Mouse (Mus musculus): ENCODE measurements at regions not wholly inside any gene's neighbourhood (a gene's known extent, or its start where the extent isn't known, plus 50 kb on each side); places are given as distances from the start of the nearest gene placed in this dataset.

DNA sequence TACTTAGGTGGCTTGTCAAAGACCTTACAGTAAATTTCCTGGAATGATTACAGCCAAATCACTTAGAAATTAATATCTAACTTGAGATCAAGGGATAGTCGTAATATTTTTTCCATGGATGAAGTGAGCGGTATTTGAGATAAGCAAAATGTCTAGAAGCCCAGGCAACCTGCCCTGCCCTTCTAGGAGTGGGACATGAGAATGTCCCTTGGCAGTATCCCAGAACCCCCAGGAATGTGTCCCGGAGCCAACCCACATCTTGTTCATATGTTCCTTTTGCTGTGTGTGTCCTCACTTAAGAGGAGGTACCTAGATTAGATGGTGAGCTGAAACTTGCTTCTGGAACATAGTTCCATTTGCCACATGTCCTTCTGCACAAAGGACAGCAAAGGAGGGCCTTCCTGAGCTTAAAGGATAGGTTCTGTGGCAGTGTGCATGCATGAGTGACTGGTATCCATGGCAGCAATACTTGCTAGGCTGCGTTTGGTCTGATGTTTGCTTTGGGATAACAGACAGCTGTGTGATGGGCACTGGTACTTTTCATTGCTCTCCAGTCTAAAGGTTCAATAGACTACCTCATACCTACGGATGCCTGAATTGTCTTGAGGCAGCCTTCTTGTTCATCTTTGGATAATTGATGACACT is 231.0 kb upstream of the Krr1 start:
- no peak for DNase-seq (ENCODE audit: low spot score)

DNA sequence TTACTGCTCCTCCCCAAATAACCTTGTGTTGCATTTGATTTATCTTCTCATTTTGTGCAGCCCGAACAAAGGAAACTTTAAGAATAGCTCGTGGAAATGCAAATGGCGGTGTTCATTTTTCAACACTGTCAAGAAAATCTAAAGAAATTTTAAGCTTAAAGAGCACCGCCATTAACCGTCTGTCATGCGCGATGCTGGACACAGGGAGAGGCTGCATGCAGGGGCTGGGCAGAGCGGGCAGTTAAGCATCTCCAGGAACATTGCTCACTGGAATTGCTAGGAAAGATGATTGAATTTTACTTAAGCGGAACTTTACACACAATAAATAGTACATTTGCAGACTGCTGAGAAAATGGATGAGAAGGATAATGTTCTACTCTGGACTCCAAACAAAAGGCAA is 229.2 kb upstream of the Krr1 start:
- DNase-seq (ENCODE audit: low spot score): no peak

DNA sequence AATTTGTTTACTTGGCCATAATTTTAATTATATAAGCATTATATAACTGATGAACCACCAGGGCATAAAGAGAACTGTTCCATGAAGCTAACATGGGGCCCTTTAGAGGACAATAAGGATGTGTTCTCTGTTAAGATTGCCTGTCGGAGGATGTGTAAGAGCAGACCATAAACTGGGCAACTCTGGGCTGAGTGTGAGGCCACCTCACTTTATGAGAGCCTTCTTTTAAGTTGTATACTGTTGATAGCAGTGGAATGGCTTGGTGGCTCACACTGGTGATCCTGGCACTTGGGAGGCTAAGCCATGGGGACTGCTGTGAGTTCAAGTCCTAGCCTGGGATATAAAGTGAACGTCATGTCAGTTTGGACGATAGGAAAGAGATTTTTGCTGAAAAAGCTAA is 227.3 kb upstream of the Krr1 start:
- no peak for DNase-seq (ENCODE audit: low spot score)

DNA sequence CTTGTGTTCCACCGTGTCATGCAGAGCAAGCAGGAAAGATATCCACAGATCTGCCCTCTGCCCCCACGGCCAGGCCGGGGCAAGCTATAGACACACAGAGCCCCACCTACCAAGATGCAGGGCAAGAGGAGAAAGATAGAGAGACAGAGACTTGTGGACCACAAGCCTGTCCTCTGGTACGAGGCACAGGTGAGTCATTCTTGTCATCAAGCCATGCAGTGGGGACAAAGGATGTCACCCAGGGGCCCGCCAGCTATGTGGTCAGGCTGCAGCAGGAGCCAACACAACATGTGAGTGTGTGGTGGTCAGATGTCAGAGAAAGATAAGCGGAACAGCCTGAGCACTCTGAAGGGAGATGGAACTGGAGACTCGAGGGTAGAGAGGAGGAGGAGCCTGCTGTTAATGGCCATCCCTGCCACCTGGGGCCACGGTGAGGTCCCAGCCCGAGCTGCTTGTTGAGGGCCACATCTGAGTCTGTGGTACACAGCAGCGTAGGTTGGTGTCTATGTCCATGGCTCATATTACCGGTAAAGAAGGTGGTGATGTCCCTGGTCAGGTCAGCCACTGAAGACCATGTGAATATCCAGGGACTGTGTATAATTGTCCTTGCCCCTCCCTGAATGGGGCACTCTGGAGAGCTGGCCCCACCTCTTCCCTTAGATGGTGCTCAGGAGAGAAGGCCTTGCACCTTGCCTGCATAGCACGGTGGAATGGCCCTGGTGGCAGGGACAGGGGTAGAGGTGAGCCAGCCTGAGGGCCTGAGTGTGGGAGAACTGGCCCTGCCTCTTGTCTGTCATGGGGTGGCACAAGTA is 226.2 kb upstream of the Krr1 start:
- DNase-seq (ENCODE audit: low spot score): no peak

DNA sequence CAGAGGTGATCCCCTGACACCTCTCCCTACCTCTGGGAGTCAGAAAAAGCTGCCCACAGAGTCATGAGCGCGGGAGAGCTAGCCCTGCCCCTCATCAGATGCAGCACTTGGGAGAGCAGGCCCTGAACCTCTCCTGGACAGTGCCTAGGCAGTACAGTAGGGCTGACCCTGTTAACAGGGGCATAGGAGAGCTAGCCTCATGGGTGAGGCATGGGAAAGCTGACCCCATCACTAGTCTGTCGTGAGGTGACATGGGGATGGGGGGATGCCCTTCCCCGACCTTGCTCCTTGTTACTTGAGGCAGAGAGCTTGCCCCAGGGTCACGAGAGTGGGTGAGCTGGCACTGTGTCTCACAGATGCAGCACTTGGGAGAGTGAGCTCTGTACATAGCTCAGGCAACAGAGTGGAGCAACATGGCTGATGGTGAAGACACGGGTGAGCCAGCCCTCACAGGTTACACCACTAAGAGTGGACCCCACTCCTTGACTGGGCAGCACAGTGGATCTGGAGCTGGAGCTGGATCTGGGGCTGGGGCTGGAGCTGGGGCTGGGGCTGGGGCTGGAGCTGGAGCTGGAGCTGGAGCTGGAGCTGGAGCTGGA is 225.5 kb upstream of the Krr1 start:
- no peak for DNase-seq (ENCODE audit: low spot score)

DNA sequence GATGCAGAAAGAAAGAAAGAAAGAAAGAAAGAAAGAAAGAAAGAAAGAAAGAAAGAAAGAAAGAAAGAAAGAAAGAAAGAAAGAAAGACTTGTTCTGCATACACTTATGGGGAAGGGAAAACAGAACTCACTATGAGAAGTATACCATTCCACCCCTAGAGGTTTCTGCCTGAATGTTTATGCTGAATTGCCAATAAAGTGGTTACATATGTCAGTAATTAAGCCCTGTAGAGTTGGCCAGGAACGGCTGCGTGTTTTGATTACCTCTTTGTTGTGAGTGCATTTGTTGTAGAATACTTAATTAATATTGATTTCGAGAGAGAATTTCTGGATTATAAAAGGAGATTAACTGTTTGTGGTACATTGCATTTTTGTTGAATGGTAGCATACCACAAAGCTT is 224.0 kb upstream of the Krr1 start:
- no peak for DNase-seq (ENCODE audit: low spot score)

DNA sequence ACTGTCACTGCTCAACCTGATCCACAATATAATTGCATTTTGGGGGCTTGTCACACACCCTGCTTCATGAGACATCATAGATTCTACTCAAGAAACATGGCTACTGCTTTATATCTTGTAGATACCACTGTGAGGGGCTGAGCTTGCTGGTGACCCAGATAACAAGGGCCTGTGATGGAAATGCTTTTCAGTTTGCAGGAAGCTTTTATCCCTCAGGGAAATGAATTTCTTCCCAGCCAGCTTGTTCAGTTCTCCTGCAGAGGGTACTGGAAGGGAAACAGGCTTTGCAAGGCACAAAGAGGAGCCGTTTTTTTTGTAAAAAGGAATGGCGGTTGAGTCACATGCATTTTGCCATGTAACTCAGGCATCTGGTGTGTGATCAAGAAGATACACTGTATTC is 218.8 kb upstream of the Krr1 start:
- no peak for DNase-seq (ENCODE audit: low spot score)

DNA sequence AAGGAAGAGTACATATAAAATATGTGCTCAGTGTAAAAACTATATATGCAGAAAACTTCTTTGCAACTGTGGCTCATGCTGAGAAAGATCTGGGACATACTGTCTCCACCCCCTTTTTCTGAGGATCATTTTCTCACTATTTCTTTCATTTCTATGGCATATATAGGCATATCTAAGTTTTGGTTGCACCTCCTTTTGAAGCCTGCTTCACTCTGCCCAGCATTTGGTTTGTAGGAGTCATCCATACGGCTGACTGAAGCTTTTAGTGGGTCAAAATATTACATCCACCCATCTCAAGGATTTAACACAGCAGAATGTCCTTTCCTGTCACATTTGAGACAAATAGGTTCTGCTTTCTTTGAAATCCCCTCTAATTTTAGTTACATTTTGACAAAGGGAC is 216.5 kb upstream of the Krr1 start:
- no peak for DNase-seq (ENCODE audit: low spot score)

DNA sequence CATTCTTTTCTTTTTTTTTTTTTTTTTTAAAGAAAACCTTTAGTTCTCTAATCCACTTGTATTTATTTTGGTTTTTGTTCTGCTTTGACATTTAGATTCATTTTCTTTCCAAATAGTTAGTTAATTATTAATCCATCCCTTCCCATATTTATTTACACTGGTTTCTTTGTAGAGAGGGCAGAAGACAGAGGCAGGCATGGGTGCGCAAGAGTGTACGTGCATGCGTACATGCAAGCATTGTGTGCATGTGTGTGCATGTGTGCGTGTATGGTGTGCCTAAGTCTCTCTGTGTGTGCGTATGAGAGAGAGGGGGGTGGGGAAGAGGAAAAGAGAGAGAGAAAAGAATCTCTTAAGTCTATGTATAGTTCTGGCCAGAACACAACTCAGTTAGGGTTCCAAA is 215.9 kb upstream of the Krr1 start:
- no peak for DNase-seq (ENCODE audit: low spot score)

DNA sequence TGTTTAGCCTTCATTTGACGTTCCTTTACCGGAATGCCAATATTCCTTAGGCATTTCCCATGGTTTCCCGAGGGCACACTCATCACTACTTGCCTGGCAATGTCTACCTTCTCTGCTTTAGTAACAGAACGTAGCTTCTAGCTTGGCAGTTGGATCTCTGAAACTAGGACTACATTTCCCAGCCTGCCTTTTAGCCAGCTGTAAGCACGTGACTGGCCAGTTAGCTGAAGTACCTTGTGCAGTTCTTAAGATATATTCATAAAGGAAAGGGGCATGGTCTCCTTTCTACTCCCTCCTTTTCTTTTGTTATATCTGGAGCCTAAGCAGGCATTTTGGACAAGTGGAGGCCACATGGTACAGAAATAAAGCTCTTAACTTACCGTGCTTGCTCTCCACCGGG is 214.8 kb upstream of the Krr1 start:
- DNase-seq (ENCODE audit: low spot score): no peak

DNA sequence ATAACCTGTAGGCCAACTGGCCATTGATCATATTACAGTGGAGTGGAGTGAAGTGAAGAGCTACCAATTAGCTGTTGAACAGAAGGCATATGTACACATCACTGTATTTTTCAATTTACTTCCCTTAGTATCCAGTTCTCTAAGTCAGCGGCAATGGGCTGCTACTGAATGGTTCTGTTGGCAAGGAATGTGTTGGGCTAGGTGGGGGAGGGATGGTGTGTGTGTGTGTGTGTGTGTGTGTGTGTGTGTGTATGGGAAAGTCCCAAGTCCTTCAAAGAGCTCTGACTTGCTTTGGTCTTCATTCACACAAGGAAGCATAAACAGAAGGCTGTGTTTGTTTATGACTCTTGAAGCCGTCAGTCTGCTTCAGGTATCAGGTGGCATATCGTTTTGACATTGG is 213.0 kb upstream of the Krr1 start:
- DNase-seq (ENCODE audit: low spot score): no peak

DNA sequence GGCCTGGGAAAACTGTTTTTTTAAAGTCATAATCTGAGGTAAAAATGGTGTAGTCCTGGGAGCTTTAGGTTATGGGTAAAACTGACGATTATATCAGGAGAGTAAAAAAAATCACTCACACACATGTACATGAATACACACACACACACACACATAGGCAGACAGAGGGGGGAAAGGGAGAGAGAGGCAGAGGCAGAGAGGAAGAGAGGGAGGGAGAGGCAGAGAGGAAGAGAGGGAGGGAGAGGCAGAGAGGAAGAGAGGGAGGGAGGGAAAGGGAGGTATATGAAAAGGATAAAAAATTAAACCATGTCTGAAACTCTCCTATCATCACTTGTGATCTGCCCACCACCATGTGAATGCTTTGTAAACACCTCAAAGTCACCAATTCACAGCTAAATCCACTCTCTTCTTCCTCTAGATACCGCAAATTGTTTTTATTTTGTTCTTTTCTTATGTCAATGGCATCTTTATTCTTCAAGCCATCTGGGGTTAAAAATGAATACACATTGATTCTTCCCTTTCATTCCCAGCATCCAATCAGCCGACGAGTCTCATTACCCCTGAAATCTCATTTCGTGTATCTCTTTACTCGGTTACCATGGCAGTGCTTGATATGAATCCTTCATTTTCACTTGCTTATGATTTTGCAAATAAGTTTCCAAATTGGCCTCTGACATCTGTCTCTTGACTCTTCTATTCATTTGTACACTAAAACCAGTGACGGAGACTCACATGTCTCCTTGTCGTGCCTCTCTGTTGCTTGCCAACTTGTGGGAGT is 209.5 kb upstream of the Krr1 start:
- DNase-seq (ENCODE audit: low spot score): no peak

DNA sequence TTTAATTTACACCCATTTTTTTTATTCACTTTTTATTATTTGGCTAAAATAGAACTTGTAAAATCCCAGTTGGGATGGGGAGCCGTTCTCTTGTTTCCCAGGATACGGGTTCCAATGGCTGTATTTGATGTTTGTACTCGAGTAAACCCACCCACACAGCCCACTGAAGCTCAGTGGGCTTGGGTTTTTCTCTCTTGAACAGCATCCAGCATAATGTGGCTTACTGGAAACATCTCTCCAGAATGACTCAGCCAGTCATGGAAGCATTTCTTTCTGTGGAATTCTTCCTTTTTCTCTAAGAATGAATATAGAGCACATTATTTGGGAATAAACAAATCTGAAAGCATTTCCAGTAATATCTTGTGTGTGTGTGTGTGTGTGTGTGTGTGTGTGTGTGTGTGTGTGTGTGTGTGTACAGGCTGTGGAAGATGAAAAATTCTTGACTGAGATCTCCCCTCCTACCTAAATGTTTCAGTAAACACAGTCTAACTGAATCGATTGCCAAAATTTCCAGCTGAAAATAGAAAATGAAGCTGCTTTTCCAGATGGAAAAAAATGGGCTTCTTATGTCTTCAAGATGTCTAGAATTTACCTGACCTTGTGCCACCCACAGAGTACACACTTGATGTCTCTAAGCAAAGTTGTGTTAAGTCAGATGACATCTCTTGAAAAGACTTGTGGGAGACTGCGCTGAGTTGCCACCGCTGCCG is 205.3 kb upstream of the Krr1 start:
- no peak for DNase-seq (ENCODE audit: low spot score)

DNA sequence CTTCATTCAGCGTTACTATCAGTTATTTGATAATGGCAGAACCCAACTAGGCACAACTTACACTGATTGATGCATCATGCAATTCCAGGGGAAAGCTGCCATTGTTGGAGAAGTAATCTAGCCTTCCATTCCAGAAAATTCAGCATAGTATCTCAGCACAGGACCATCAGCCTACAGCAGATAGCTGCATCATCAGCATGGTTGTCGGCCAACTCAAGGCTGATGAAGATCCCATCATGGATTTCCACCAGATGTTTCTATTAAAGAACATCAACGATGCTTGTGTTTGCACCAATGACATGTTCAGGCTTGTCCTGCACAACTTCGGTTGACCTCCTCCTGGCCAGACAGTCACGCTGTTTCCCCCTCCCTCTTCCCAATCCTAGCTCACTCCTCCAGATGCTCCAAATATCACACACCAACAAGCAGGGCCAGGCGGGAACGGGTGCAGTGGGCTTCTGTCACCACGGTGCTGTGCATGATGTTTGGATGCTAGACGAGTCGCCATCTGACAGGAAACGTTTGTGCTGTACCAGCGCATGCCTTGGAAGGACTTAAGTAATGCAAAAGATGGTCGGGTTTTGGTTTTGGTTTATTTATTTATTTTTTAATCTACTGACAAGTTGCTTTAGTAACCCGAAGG is 204.5 kb upstream of the Krr1 start:
- DNase-seq (ENCODE audit: low spot score): no peak

DNA sequence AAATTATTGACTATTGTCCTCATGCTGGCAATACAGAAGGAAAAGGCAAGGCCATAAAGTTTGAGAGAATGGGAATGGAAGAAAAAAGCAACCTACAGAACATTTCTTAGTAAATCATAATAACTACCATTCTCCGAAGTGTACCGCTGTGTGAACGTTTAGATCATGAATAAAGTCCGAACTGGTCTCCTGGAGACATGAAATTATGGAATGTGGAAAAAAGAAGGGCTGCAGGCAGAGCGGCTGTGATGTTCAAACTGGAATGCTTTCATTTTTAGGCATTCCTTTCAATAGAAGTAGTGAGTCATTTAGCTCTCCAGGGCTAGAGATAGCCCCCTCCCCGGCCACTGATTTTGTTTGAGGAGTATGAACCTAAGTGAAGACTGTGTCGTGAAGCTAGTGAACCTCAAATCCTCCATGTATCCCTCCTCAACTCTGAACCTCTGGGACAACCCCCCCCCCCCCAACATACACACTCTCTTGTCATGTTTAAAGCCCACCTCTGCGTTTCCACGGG is 202.9 kb upstream of the Krr1 start:
- DNase-seq (ENCODE audit: low spot score): no peak

DNA sequence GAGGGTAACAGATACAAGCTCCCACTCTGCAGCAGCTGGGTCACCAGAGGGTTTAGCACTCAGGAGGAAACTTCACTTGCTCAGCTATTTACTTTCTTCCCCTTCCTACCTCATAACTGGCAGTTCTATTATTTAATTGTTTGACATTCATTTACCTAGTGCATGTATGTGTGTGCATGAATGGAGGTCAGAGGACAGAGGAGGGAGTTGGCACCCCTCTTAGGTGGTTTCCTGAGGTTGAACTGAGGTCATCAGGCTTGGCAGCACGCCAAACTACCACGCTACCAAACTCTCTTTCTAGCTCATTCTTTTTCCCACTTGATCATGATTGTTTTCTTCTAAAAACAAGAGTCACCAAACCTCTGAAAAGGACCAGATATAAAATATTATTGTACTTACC is 202.4 kb upstream of the Krr1 start:
- DNase-seq (ENCODE audit: low spot score): no peak

DNA sequence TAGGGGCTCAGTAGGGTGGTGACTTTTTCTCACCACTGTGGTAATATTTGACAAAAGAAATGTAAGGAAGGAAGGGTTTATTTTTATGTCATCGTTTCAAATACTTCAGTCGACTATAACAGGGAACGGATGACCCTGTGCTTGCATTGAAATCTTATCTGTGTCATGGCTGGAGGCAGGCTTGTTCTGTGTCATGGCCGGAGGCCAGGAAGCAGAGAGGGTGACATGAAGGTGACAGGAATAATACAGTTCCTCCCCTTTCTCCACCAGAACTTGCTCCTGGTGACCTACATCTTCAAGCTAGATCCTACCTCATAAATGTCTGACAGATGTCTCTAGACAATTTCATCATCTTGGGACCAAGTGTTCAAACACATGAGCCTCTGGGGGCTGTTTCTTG is 201.5 kb upstream of the Krr1 start:
- no peak for DNase-seq (ENCODE audit: low spot score)

DNA sequence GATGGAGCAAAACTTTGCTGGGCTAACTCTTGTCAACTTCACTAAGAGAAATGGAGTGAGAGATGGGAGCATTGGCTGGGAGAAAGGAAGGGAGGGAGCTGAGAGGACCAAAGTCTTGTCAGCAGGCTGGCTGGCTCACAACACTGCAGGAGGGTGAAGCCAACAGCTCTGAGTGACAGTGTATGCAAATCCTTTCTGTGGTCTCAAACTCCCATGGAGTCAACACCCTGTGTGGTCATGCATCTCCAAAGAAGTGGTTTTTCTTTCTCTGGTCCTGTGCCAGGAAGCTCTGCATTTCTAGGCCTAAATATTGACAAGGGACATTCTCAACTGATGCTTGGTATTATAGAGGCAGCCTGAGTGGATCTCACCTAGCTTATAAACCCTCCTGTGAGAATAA is 194.9 kb upstream of the Krr1 start:
- DNase-seq (ENCODE audit: low spot score): no peak

DNA sequence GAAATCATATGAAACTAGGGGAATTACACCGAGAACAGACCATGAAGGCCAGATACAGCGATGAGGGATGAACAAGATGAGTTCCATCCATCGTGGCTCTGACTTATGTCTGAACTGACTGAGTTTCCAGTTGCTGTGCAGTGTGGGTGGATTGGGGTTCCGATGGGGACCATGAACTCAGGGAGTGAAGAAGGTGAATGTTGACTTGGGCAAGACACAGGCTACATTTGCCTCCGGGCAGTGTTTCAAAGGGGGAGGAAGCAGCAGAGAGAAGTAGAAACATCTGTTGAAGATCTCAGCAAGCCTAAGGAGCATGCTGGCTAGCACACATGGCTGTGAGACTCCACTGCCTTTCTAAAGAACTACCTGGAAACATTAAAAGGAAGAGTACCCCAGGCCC is 194.4 kb upstream of the Krr1 start:
- DNase-seq (ENCODE audit: low spot score): no peak

DNA sequence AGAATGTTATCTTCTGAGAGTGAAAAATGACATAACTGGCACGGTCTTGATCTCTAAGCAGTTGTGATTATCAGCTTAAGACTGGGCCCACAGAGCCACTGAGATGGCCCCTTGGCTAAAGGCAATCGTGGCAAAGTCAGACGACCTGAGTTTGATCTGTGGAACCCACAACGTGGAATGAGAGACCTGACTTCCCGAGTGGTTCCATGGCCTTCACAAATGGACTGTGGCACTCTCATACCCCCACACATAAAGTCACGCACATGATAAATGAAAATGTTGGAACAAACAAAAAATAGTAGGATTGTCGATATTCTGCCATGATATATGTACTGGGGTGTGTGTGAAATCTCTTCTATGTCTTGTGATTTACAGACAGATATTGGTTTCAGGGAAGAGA is 192.5 kb upstream of the Krr1 start:
- no peak for DNase-seq (ENCODE audit: low spot score)

DNA sequence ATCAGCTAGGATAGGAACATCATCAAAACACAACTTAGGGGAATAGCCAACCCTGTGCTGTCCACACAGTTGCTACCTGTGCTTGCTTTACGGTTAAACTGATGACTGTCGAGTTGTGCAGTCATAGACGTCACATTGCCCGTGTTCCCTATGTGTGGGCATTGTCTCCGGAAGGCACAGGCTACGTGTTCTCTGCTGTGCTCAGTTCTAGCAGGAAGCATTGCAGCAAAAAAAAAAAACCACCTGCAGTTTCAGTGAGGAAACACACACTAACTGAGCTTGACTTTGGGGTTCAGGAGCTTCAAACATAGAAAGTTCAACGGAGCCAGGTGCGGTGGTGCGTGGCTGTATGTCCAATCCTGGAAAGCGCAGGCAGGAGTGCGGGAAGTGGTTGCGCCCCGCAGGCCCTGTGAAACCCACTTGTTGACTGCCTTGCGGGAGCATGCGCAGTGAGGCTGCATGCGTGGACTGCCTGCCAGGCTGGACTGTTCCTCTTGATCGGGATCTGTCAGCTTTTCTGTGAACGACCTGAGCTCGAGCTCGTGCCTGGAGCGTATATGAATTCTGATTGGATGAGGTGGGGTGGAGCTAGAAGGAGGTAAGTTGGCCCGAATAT is 190.2 kb upstream of the Krr1 start:
- no peak for DNase-seq (ENCODE audit: low spot score)
